Mouse (Mus musculus) midbrain, embryonic 16.5 days (tissue): Measurements from ENCODE around the gene Doc2b. TPM values are rescaled to one million over a fixed set of nuclear protein-coding genes. Genes with fewer than 3 reads are reported as not detected.

Experiments
- ATAC-seq: fragments of 200-750 bp; cut with Nextera tagmentation; 2 replicates; pipeline ENCODE4 v1.8.0; 2017; ENCODE audit warnings: moderate TSS enrichment
- H3K27ac ChIP-seq: fragments of 300-500 bp; sonication (generic); 2 replicates; pipeline ENCODE4 v1.5.1; 2014; ENCODE audit warnings: mild to moderate bottlenecking, low read length, mixed read lengths
- H3K27me3 ChIP-seq: fragments of 300-500 bp; sonication (generic); 2 replicates; pipeline ENCODE4 v1.6.1; 2014; ENCODE audit warnings: low read depth, low read length, mixed read lengths; ENCODE audit not compliant: control insufficient read depth, insufficient read depth
- H3K36me3 ChIP-seq: fragments of 300-500 bp; sonication (generic); 2 replicates; pipeline ENCODE4 v1.6.1; 2014; ENCODE audit warnings: mild to moderate bottlenecking, low read length, moderate library complexity, mixed read lengths; ENCODE audit not compliant: control insufficient read depth, insufficient read depth
- H3K4me1 ChIP-seq: fragments of 300-500 bp; sonication (generic); 2 replicates; pipeline ENCODE4 v1.6.1; 2014; ENCODE audit warnings: mild to moderate bottlenecking, low read length, mixed read lengths; ENCODE audit not compliant: control insufficient read depth, insufficient read depth
- H3K4me2 ChIP-seq: fragments of 300-500 bp; sonication (generic); 2 replicates; pipeline ENCODE4 v1.6.1; 2014; ENCODE audit warnings: mild to moderate bottlenecking, low read length, mixed read lengths
- H3K4me3 ChIP-seq: fragments of 300-500 bp; sonication (generic); 2 replicates; pipeline ENCODE4 v1.5.1; 2014; ENCODE audit warnings: low read depth, mild to moderate bottlenecking, low read length, moderate library complexity, mixed read lengths
- H3K9ac ChIP-seq: fragments of 300-500 bp; sonication (generic); 2 replicates; pipeline ENCODE4 v1.6.1; 2014; ENCODE audit warnings: low read depth, low read length, mixed read lengths
- H3K9me3 ChIP-seq: fragments of 300-500 bp; sonication (generic); replicated peaks from 2 replicates; pipeline ENCODE4 v1.6.1; 2014; ENCODE audit warnings: mild to moderate bottlenecking, low read length, mixed read lengths; ENCODE audit not compliant: control insufficient read depth, poor library complexity, severe bottlenecking
- WGBS: fragments of 180-500 bp; shearing (Covaris S2); extraction: QIAGEN DNeasy Blood & Tissue Kit; methylation state at CpG from one replicate; pipeline ENCODE4 v1.1.7; 2014; 5-methylcytosine and 5-hydroxymethylcytosine counted together
- polyA plus RNA-seq: library from polyadenylated mRNA; unstranded; fragments of >200 nt; fragmentation: Nextera tagmentation; extraction: Ambion mirVana; gene quantifications from 2 replicates; pipeline ENCODE4 v1.2.1, GENCODE M21; 2015

Gene Doc2b
- polyA plus RNA-seq, 1 experiment from 2014 or later, result 5.0 TPM

DNA sequence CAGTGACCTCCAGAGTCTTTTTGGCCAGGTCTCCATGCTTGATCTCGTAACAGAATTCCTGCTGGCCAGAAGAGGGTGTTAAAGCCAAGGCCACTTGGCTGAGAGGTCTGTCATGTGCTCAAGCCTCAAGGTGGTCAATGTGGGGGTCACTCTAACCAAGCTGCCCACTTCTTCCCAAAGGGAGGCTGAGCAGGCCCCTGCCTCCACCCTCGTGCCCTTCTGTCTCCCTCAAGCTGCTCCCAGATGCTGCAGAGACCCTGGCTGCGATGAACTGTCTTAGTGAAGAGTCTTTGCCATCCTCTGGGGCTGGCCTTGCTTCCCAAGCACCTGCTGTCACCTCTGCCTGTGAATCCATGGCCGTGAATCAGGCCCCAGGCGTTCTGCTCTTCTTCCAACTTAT, 23.3 kb downstream of the Doc2b start:
- Histone ChIP-seq H3K9ac (no peak overlapping the region), H3K27me3 (no peaks in the 10 kb centered on the region; the same call in 1 of the 2 replicates), H3K4me2 (no peak overlapping the region), H3K27ac (no peak overlapping the region), H3K4me1 (peaks cover 9% of the 10 kb centered on the region; the same call in 1 of the 2 replicates), H3K4me3 (no peak overlapping the region), H3K9me3 (no peaks in the 10 kb centered on the region), H3K36me3 (peaks cover 10% of the 10 kb centered on the region; the same call in 1 of the 2 replicates)
- 83% methylated on average over 5 of the region's 5 CpGs for WGBS
- ATAC-seq, result no peak

GRCm38 (mm10) chr11:75769206-75769605, 26.6 kb downstream of the Doc2b start:
- no peaks in the 10 kb centered on the region for H3K27me3 ChIP-seq
- ATAC-seq, result peak; percentile 88
- H3K9ac ChIP-seq, result peak overlapping the region; percentile 38; the same call in 1 of the 2 replicates
- H3K9me3 ChIP-seq, result no peaks in the 10 kb centered on the region
- under 1% methylated on average over 23 of the region's 23 CpGs for WGBS
- H3K4me3 ChIP-seq, result no peak overlapping the region
- peak overlapping the region; percentile 49 for H3K4me2 ChIP-seq
- peaks cover 9% of the 10 kb centered on the region; the same call in 1 of the 2 replicates for H3K4me1 ChIP-seq
- H3K36me3 ChIP-seq, result peaks cover 21% of the 10 kb centered on the region
- peak overlapping the region; percentile 33; the same call in 1 of the 2 replicates for H3K27ac ChIP-seq

DNA sequence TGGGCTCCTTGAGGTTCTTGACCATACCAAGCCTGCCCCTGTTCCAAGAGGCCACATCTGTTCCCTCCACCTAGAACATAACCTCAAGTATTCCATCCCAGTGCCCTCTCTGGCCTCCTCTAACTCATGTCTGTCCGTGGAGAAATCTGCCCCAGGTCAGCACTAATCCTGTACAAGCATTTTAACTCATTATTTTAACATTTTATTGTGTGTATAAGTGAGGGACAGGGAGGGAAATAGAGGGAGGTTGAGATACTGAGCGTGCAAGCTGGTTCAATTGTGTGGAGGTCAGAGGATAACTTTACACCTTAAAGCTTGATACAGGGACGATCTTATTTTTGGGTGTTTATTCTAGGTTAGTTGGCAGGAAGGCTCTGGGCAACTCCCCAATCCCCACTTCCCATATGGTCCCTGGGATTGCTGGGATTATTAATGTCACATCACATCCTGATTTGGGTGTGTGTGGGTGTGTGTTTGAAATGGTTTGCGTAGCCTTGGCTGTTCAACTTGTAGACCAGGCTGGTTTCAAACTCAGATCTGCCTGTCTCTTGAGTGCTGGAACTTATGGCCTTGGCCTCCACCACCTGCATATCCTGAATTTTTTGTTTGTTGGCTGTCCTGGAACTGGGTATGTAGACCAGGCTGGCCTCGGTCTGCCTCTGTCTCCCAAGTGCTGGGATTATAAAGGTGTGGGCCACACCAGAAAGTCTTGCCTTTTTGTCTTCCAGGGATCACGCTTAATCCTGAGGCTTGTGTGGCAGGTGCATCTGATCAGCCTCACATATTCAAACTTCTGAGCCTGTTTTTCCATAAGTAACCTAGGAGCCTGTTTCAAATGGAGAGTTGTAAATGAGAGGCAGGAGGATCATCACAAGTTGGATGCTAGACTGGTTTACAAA, 27.5 kb downstream of the Doc2b start:
- H3K36me3 ChIP-seq, result peaks cover 24% of the 10 kb centered on the region
- no peaks in the 10 kb centered on the region for H3K27me3 ChIP-seq
- no peak overlapping the region for H3K4me3 ChIP-seq
- H3K9me3 ChIP-seq, result no peaks in the 10 kb centered on the region
- no peak overlapping the region for H3K27ac ChIP-seq
- peaks cover 9% of the 10 kb centered on the region; the same call in 1 of the 2 replicates for H3K4me1 ChIP-seq
- H3K4me2 ChIP-seq, result no peak overlapping the region
- no peak for ATAC-seq
- no peak overlapping the region for H3K9ac ChIP-seq
- 56% methylated on average over 6 of the region's 6 CpGs for WGBS

- no peak overlapping the region for H3K4me3 ChIP-seq
- peaks cover 24% of the 10 kb centered on the region for H3K36me3 ChIP-seq
- no peak overlapping the region for H3K9ac ChIP-seq
- no peaks in the 10 kb centered on the region for H3K9me3 ChIP-seq
- no peak overlapping the region for H3K4me2 ChIP-seq
- WGBS, result 78% methylated on average over 2 of the region's 2 CpGs
- H3K27ac ChIP-seq, result no peak overlapping the region
- H3K4me1 ChIP-seq, result peaks cover 9% of the 10 kb centered on the region; the same call in 1 of the 2 replicates
- ATAC-seq, result no peak
- H3K27me3 ChIP-seq, result no peaks in the 10 kb centered on the region
Measured at GRCm38 (mm10) chr11:75767014-75767413, 28.8 kb downstream of the Doc2b start.

GRCm38 (mm10) chr11:75765161-75765560, 30.7 kb downstream of the Doc2b start:
- Histone ChIP-seq H3K4me3 (no peak overlapping the region), H3K9ac (no peak overlapping the region), H3K4me1 (peaks cover 9% of the 10 kb centered on the region; the same call in 1 of the 2 replicates), H3K9me3 (no peaks in the 10 kb centered on the region), H3K27ac (no peak overlapping the region), H3K36me3 (peaks cover 24% of the 10 kb centered on the region), H3K4me2 (no peak overlapping the region), H3K27me3 (no peaks in the 10 kb centered on the region)
- no peak for ATAC-seq
- 81% methylated on average over 8 of the region's 8 CpGs for WGBS

DNA sequence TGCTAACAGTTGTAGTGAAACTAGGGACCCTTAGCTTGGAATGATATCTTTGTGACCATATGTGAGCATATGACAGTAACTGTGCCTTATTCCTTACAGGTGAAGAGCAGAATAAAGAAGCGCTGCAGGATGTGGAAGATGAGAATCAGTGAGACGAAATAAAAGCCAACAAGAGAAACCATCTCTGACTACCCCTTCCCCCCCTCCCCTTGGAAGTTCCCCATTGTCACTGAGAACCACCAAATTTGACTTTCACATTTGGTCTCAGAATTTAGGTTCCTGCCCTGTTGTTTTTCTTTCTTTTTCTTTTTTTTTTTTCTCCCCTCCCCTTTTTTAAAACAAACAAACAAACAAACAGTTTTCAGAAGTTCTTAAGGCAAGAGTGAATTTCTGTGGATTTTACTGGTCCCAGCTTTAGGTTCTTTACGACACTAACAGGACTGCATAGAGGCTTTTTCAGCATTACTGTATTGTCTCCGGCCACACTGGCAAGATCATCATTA, 31.3 kb downstream of the Doc2b start:
- no peaks in the 10 kb centered on the region for H3K27me3 ChIP-seq
- H3K4me3 ChIP-seq, result no peak overlapping the region
- H3K9ac ChIP-seq, result no peak overlapping the region
- H3K4me2 ChIP-seq, result no peak overlapping the region
- H3K9me3 ChIP-seq, result no peaks in the 10 kb centered on the region
- H3K4me1 ChIP-seq, result peaks cover 6% of the 10 kb centered on the region; the same call in 1 of the 2 replicates
- no peak for ATAC-seq
- no peak overlapping the region for H3K27ac ChIP-seq
- H3K36me3 ChIP-seq, result peaks cover 28% of the 10 kb centered on the region
- 87% methylated on average over 4 of the region's 4 CpGs for WGBS

DNA sequence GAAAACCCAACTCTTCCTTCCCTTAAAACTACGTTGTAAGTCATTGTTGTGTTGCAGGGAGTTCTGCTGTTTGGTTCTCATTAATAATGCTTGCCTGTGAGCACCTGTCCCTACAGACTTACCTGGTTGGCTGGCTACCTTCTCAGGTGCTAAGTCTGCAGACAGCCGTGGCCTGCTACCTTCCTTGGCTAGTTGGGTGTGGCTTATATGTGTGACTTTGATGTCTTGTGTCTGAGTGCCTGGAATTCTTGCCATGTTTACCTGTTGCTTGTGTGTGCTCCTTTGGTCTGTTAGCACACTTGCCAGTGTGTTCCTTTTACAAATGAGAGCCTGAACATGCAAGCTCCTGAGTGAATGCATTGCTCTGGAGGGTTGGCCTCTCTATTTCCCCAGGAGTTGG, 33.1 kb downstream of the Doc2b start:
- Histone ChIP-seq H3K9me3 (no peaks in the 10 kb centered on the region), H3K4me2 (no peak overlapping the region), H3K4me1 (no peaks in the 10 kb centered on the region), H3K4me3 (no peak overlapping the region), H3K9ac (no peak overlapping the region), H3K27ac (no peak overlapping the region), H3K27me3 (no peaks in the 10 kb centered on the region), H3K36me3 (peaks cover 37% of the 10 kb centered on the region)
- WGBS, result 87% methylated on average over 2 of the region's 2 CpGs
- no peak for ATAC-seq

GRCm38 (mm10) chr11:75760785-75761184, 35.1 kb downstream of the Doc2b start:
- WGBS, result 92% methylated on average over 5 of the region's 5 CpGs
- Histone ChIP-seq H3K36me3 (peaks cover 34% of the 10 kb centered on the region), H3K4me3 (no peak overlapping the region), H3K9ac (no peak overlapping the region), H3K27me3 (no peaks in the 10 kb centered on the region), H3K9me3 (no peaks in the 10 kb centered on the region), H3K4me1 (no peaks in the 10 kb centered on the region), H3K27ac (no peak overlapping the region), H3K4me2 (no peak overlapping the region)
- no peak for ATAC-seq

DNA sequence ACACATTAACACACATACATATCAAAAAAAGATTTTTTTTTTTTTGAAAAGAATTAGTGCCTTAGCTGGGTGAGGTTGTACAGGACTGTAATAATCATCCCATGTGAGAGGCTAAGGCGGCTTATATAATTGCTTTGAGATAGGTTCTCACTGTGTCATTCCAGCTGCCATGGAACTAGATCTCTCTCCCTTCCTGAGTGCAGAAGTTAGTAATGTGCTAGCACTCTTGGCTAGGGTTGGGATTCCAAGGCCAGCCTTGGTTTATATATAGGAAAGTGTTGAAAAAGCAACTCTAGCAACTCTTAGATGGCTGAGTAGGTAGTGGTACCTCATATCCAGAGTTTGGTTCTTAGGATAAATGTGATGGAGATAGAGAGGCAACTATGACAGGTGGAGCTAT, 37.3 kb downstream of the Doc2b start:
- ATAC-seq, result no peak
- peaks cover 27% of the 10 kb centered on the region for H3K36me3 ChIP-seq
- 93% methylated on average over 1 of the region's 1 CpGs for WGBS

More for the DNA sequence above, 37.3 kb downstream of the Doc2b start:
- Histone ChIP-seq H3K9ac (no peak overlapping the region), H3K4me3 (no peak overlapping the region), H3K27ac (no peak overlapping the region), H3K9me3 (no peaks in the 10 kb centered on the region), H3K4me1 (no peaks in the 10 kb centered on the region), H3K4me2 (no peak overlapping the region), H3K27me3 (no peaks in the 10 kb centered on the region)
